Mouse (Mus musculus) limb, embryonic 11.5 days (tissue): ENCODE measurements around the gene Slc2a9. TPM values are rescaled to one million over a fixed set of nuclear protein-coding genes. Genes with fewer than 3 reads are reported as not detected.

Source experiments
- ATAC-seq: fragments of 200-750 bp; cut with Nextera tagmentation; 2 replicates; pipeline ENCODE4 v1.8.0; 2017; ENCODE audit warnings: low read depth; ENCODE audit not compliant: insufficient number of reproducible peaks, low FRiP score, low TSS enrichment
- DNase-seq: peaks from one replicate; pipeline ENCODE4 v3.0.0-alpha.2; 2015; ENCODE audit warnings: low spot score
- H3K27ac ChIP-seq: fragments of 300-500 bp; sonication (generic); replicated peaks from 2 replicates; pipeline ENCODE4 v1.5.1; 2014; ENCODE audit warnings: low read depth, mild to moderate bottlenecking, low read length
- H3K27me3 ChIP-seq: fragments of 300-500 bp; sonication (generic); 2 replicates; pipeline ENCODE4 v1.6.1; 2014; ENCODE audit warnings: mild to moderate bottlenecking, low read length, mixed read lengths; ENCODE audit not compliant: control insufficient read depth, insufficient read depth
- H3K36me3 ChIP-seq: fragments of 300-500 bp; sonication (generic); 2 replicates; pipeline ENCODE4 v1.6.1; 2014; ENCODE audit warnings: mild to moderate bottlenecking, low read length, moderate library complexity, mixed read lengths; ENCODE audit not compliant: control insufficient read depth, insufficient read depth
- H3K4me1 ChIP-seq: fragments of 300-500 bp; sonication (generic); 2 replicates; pipeline ENCODE4 v1.6.1; 2014; ENCODE audit warnings: low read length, mixed read lengths; ENCODE audit not compliant: control insufficient read depth, insufficient read depth
- H3K4me2 ChIP-seq: fragments of 300-500 bp; sonication (generic); 2 replicates; pipeline ENCODE4 v1.6.1; 2014; ENCODE audit warnings: low read depth, mild to moderate bottlenecking, moderate library complexity; ENCODE audit not compliant: severe bottlenecking
- H3K4me3 ChIP-seq: fragments of 300-500 bp; sonication (generic); 2 replicates; pipeline ENCODE4 v1.5.1; 2014; ENCODE audit warnings: low read depth, low read length
- H3K9ac ChIP-seq: fragments of 300-500 bp; sonication (generic); 2 replicates; pipeline ENCODE4 v1.6.1; 2014; ENCODE audit warnings: mild to moderate bottlenecking, low read length
- H3K9me3 ChIP-seq: fragments of 300-500 bp; sonication (generic); 2 replicates; pipeline ENCODE4 v1.6.1; 2016; ENCODE audit warnings: low read length; ENCODE audit not compliant: control insufficient read depth
- WGBS: fragments of 180-500 bp; shearing (Covaris S2); extraction: QIAGEN DNeasy Blood & Tissue Kit; methylation state at CpG from one replicate; pipeline ENCODE4 v1.1.7; 2014; 5-methylcytosine and 5-hydroxymethylcytosine counted together
- polyA plus RNA-seq: library from polyadenylated mRNA; unstranded; fragments of >200 nt; fragmentation: Nextera tagmentation; extraction: Ambion mirVana; gene quantifications from 2 replicates; pipeline ENCODE4 v1.2.1, GENCODE M21; 2014

The Slc2a9 gene
- polyA plus RNA-seq, 1 experiment from 2014 or later: 0.32 TPM

DNA sequence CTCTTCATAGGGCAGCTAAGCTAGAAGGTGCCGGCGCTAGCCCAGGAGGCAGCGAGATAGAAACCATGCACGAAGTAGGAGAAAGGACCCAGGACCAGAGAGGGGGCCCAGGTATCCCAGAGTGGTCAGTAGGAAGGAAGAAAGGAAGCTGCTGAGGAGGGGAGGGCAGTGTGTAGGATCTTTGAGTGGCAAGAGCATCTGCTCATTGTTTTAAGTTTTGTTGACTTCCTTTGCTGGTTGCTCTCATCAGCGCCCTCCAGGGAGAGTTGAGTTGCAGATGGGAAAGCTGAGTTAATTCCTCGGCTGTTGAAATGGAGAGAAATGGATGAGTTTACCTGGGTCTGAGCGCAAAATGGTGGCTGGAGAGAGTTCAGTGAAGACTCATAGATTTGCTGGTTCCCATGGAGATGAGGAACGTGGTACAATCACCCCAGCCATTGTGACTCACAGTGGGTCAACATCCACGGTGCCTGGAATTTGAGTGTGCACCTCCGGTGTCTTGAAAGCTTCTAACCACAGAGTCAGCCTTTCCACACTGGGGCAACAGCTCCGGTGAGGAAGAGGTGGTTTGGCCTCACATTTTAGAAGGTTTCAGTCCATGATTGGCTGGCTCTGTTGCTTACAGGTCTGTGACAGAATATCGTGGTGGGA is 201.1 kb downstream of the Slc2a9 start:
- no peaks in the 10 kb centered on the region for H3K27me3 ChIP-seq
- H3K9me3 ChIP-seq: no peaks in the 10 kb centered on the region
- no peaks in the 10 kb centered on the region; the same call in 1 of the 2 replicates for H3K4me1 ChIP-seq
- H3K27ac ChIP-seq: no peak overlapping the region
- H3K9ac ChIP-seq: no peak overlapping the region
- no peak for ATAC-seq
- DNase-seq: no peak
- 91% methylated on average over 12 of the region's 12 CpGs for WGBS
- H3K36me3 ChIP-seq: no peaks in the 10 kb centered on the region
- no peak overlapping the region for H3K4me2 ChIP-seq
- no peak overlapping the region for H3K4me3 ChIP-seq

Other genes with a start within 250 kb of the Slc2a9 start
- gene Tmem128, start 243.0 kb downstream of the Slc2a9 start, polyA plus RNA-seq: 74.2 and 79.9 TPM in 2 replicates
- gene Otop1, start 227.2 kb downstream of the Slc2a9 start, polyA plus RNA-seq: 0.28 and 0.40 TPM in 2 replicates
- gene Drd5, start 183.8 kb downstream of the Slc2a9 start, polyA plus RNA-seq: not detected in 2 replicates
- gene Wdr1, start 60.1 kb upstream of the Slc2a9 start, polyA plus RNA-seq: 200 and 203 TPM in 2 replicates
- gene Zfp518b, start 181.7 kb upstream of the Slc2a9 start, polyA plus RNA-seq: 34.4 and 39.5 TPM in 2 replicates